Mouse (Mus musculus): ENCODE measurements at regions not wholly inside any gene's neighbourhood (a gene's known extent, or its start where the extent isn't known, plus 50 kb on each side); places are given as distances from the start of the nearest gene placed in this dataset.
A peak's percentile ranks its signal among the peaks of the same experiment; 100 is the strongest.

GRCm38 (mm10) chr15:31087607-31088006 is 136.5 kb upstream of the Dap start:
- no peak for DNase-seq (ENCODE audit: low spot score)

- peak; percentile 41 for DNase-seq (ENCODE audit: low spot score)
These were observed 132.1 kb upstream of the Dap start for GRCm38 (mm10) chr15:31091916-31092570.

- no peak for DNase-seq (ENCODE audit: low spot score)
These were observed 127.9 kb upstream of the Dap start for GRCm38 (mm10) chr15:31096206-31096605.

GRCm38 (mm10) chr15:31097301-31097700 is 126.8 kb upstream of the Dap start:
- no peak for DNase-seq (ENCODE audit: low spot score)

- no peak for DNase-seq (ENCODE audit: low spot score)
These were observed 119.4 kb upstream of the Dap start for GRCm38 (mm10) chr15:31104743-31105142.

- DNase-seq (ENCODE audit: low spot score): no peak
These were observed 117.2 kb upstream of the Dap start for GRCm38 (mm10) chr15:31106907-31107306.

GRCm38 (mm10) chr15:31113216-31113615 is 110.9 kb upstream of the Dap start:
- DNase-seq (ENCODE audit: low spot score): no peak

- DNase-seq (ENCODE audit: low spot score): no peak
These were observed 106.8 kb upstream of the Dap start for GRCm38 (mm10) chr15:31117338-31117737.

GRCm38 (mm10) chr15:31120147-31120546 is 104.0 kb upstream of the Dap start:
- no peak for DNase-seq (ENCODE audit: low spot score)

- DNase-seq (ENCODE audit: low spot score): no peak
These were observed 98.3 kb upstream of the Dap start for GRCm38 (mm10) chr15:31125784-31126183.

GRCm38 (mm10) chr15:31126999-31127398 is 97.1 kb upstream of the Dap start:
- DNase-seq (ENCODE audit: low spot score): no peak

- no peak for DNase-seq (ENCODE audit: low spot score)
These were observed 89.2 kb upstream of the Dap start for GRCm38 (mm10) chr15:31134891-31135290.

- no peak for DNase-seq (ENCODE audit: low spot score)
These were observed 85.5 kb upstream of the Dap start for GRCm38 (mm10) chr15:31138637-31139036.

- no peak for DNase-seq (ENCODE audit: low spot score)
These were observed 82.4 kb upstream of the Dap start for GRCm38 (mm10) chr15:31141750-31142149.

- DNase-seq (ENCODE audit: low spot score): no peak
These were observed 75.6 kb upstream of the Dap start for GRCm38 (mm10) chr15:31148251-31149145.

- DNase-seq (ENCODE audit: low spot score): no peak
These were observed 74.3 kb upstream of the Dap start for GRCm38 (mm10) chr15:31149855-31150254.

- peak; percentile 65 for DNase-seq (ENCODE audit: low spot score)
These were observed 73.3 kb upstream of the Dap start for GRCm38 (mm10) chr15:31150546-31151471.

- DNase-seq (ENCODE audit: low spot score): peak; percentile 52
These were observed 69.0 kb upstream of the Dap start for GRCm38 (mm10) chr15:31155141-31155540.

- DNase-seq (ENCODE audit: low spot score): no peak
These were observed 57.5 kb upstream of the Dap start for GRCm38 (mm10) chr15:31166543-31167105.

- no peak for DNase-seq (ENCODE audit: low spot score)
These were observed 56.6 kb upstream of the Dap start for GRCm38 (mm10) chr15:31167506-31167905.

- DNase-seq (ENCODE audit: low spot score): no peak
These were observed 55.9 kb upstream of the Dap start for GRCm38 (mm10) chr15:31168191-31168590.
